ENCODE assay signal across 8 mouse cellular contexts in genomic region chr7:45128624-45129246, GRCm38 (mm10). TPM values are rescaled to one million over a fixed set of nuclear protein-coding genes. Genes with fewer than 3 reads are reported as not detected.
DNase-seq lines count a peak whose midpoint lies in the region; ATAC-seq and TF ChIP-seq lines count a peak whose summit lies in the region.

Rpl13a (minus strand) TSS chr7:45128761.

- peak; percentile 93 for ATAC-seq in forebrain, embryonic 11.5 days (replicated peaks; ENCODE audit: low FRiP score)
- peak; percentile 92 for ATAC-seq in heart, embryonic 16.5 days (replicated peaks; ENCODE audit: extremely low read depth, insufficient read depth, low FRiP score)
- peak; percentile 82 for ATAC-seq in liver, embryonic 15.5 days (ENCODE audit: insufficient read depth)
- peak; percentile 89 for ATAC-seq in neural tube, embryonic 12.5 days (ENCODE audit: low FRiP score, low read depth)

- peak within 1 kb of the TSS; percentile 100 for H3K9ac ChIP-seq in CH12.LX (ENCODE audit: insufficient read depth, low read depth)
- H3K9ac ChIP-seq in forebrain, embryonic 11.5 days (ENCODE audit: low read length), result peak within 1 kb of the TSS; percentile 100
- H3K9ac ChIP-seq in heart, embryonic 16.5 days (ENCODE audit: low read length), result peak within 1 kb of the TSS; percentile 97
- H3K9ac ChIP-seq in liver, embryonic 15.5 days, result peak within 1 kb of the TSS; percentile 92
- H3K9ac ChIP-seq in neural tube, embryonic 12.5 days, result peak within 1 kb of the TSS; percentile 97

- peaks cover 3% of the 10 kb centered on the region for H3K9me3 ChIP-seq in CH12.LX (replicated peaks; ENCODE audit: low read length)
- H3K9me3 ChIP-seq in forebrain, embryonic 11.5 days (ENCODE audit: control insufficient read depth, low read length), result no peaks in the 10 kb centered on the region
- H3K9me3 ChIP-seq in heart, embryonic 16.5 days (replicated peaks; ENCODE audit: control insufficient read depth, low read length), result no peaks in the 10 kb centered on the region
- no peaks in the 10 kb centered on the region for H3K9me3 ChIP-seq in liver, embryonic 15.5 days (replicated peaks)
- H3K9me3 ChIP-seq in neural tube, embryonic 12.5 days, result no peaks in the 10 kb centered on the region

- peak; percentile 10 to 80; a peak in 2 of 4 replicates for TF ChIP-seq CTCF in CH12.LX (conservative IDR thresholded peaks at IDR 0.05 in 1 of 2, IDR thresholded peaks at IDR 0.05 in 1 of 2; ENCODE audit: low read depth in 2 of 2, low read length in 2 of 2)

- TF ChIP-seq POLR2A in CH12.LX (IDR thresholded peaks at IDR 0.05; ENCODE audit: low read depth, low read length), result peak; percentile 97

- dilution Hi-C loops in CH12.LX (cut with MboI; ENCODE audit: extremely low pct_ligation_motif_present, extremely low pct_unique_long_range_greater_than_20kb, low sequenced_read_pairs), result no loop called here

- H3K79me2 ChIP-seq in CH12.LX (replicated peaks; ENCODE audit: control insufficient read depth, extremely low read depth, insufficient read depth, poor library complexity, severe bottlenecking), result peaks cover 33% of the 10 kb centered on the region

- peak; percentile 99 for DNase-seq in CH12.LX (ENCODE audit: extremely low read depth)
- DNase-seq in c-Kit-positive CD71-positive TER-119-negative erythroid progenitor cells, embryonic 14.5 days (ENCODE audit: low read depth), result peak; percentile 99
- peak; percentile 99 for DNase-seq in forebrain, embryonic 11.5 days (ENCODE audit: low spot score)
- DNase-seq in kidney, postnatal 36 days, result peak; percentile 98 to 99
- peak; percentile 99 for DNase-seq in telencephalon, adult 2 months (ENCODE audit: low read depth, low spot score)

- TF ChIP-seq RAD21 in CH12.LX (IDR thresholded peaks at IDR 0.05; ENCODE audit: low read depth, low read length), result peak; percentile 36

- peak within 1 kb of the TSS; percentile 93 to 100 (median 94) for H3K4me3 ChIP-seq in CH12.LX (replicated peaks in 1 of 3; ENCODE audit: low read depth in 2 of 3, low read length in 2 of 3, poor library complexity in 1 of 3)
- peak within 1 kb of the TSS; percentile 97 for H3K4me3 ChIP-seq in forebrain, embryonic 11.5 days (ENCODE audit: low read depth, low read length)
- H3K4me3 ChIP-seq in heart, embryonic 16.5 days (ENCODE audit: low read length), result peak within 1 kb of the TSS; percentile 86
- H3K4me3 ChIP-seq in liver, embryonic 15.5 days (replicated peaks), result peak within 1 kb of the TSS; percentile 89
- H3K4me3 ChIP-seq in neural tube, embryonic 12.5 days, result peak within 1 kb of the TSS; percentile 81

- peaks cover 8 to 20% of the 10 kb centered on the region in 2 experiments for H3K4me1 ChIP-seq in CH12.LX (ENCODE audit: control insufficient read depth in 1 of 2, insufficient read depth in 2 of 2)
- peaks cover 22% of the 10 kb centered on the region for H3K4me1 ChIP-seq in forebrain, embryonic 11.5 days (replicated peaks; ENCODE audit: control insufficient read depth, insufficient read depth, low read length)
- H3K4me1 ChIP-seq in heart, embryonic 16.5 days (ENCODE audit: control insufficient read depth, insufficient read depth, low read length), result peaks cover 27% of the 10 kb centered on the region
- peaks cover 51% of the 10 kb centered on the region for H3K4me1 ChIP-seq in liver, embryonic 15.5 days (replicated peaks)
- H3K4me1 ChIP-seq in neural tube, embryonic 12.5 days, result peaks cover 22% of the 10 kb centered on the region

- H3K27ac ChIP-seq in CH12.LX (ENCODE audit: insufficient read depth, low read depth), result peak within 1 kb of the TSS; percentile 93
- peak within 1 kb of the TSS; percentile 90 for H3K27ac ChIP-seq in forebrain, embryonic 11.5 days (ENCODE audit: low read depth, low read length)
- H3K27ac ChIP-seq in heart, embryonic 16.5 days (ENCODE audit: low read length), result peak within 1 kb of the TSS; percentile 86
- H3K27ac ChIP-seq in liver, embryonic 15.5 days (replicated peaks), result peak within 1 kb of the TSS; percentile 91
- peak within 1 kb of the TSS; percentile 89 for H3K27ac ChIP-seq in neural tube, embryonic 12.5 days

- peaks cover 21 to 52% of the 10 kb centered on the region in 2 experiments for H3K36me3 ChIP-seq in CH12.LX (replicated peaks in 1 of 2; ENCODE audit: control insufficient read depth in 1 of 2, insufficient read depth in 1 of 2, low read length in 1 of 2)
- H3K36me3 ChIP-seq in forebrain, embryonic 11.5 days (ENCODE audit: control insufficient read depth, insufficient read depth, low read length), result peaks cover 9% of the 10 kb centered on the region
- H3K36me3 ChIP-seq in heart, embryonic 16.5 days (ENCODE audit: control insufficient read depth, insufficient read depth), result peaks cover 22% of the 10 kb centered on the region
- peaks cover 35% of the 10 kb centered on the region for H3K36me3 ChIP-seq in liver, embryonic 15.5 days (replicated peaks)
- H3K36me3 ChIP-seq in neural tube, embryonic 12.5 days, result peaks cover 25% of the 10 kb centered on the region

- in situ Hi-C loops in CH12.LX (cut with MboI; ENCODE audit: low pct_ligation_motif_present, low pct_unique_long_range_greater_than_20kb, low sequenced_read_pairs), result loop anchor here (5.0 kb wide), 1 partner anchor 46 kb away; no protein-coding TSS in a partner anchor

- WGBS in forebrain, embryonic 11.5 days, result 0% methylated on average over 48 of the region's 48 CpGs
- WGBS in heart, embryonic 16.5 days, result under 1% methylated on average over 48 of the region's 48 CpGs
- under 1% methylated on average over 47 of the region's 48 CpGs for WGBS in liver, embryonic 15.5 days (ENCODE audit: insufficient replicate concordance)
- under 1% methylated on average over 48 of the region's 48 CpGs for WGBS in neural tube, embryonic 12.5 days

- peak within 1 kb of the TSS; percentile 68 for H3K4me2 ChIP-seq in CH12.LX (ENCODE audit: insufficient read depth, low read depth, poor library complexity, severe bottlenecking)
- peak within 1 kb of the TSS; percentile 97 for H3K4me2 ChIP-seq in forebrain, embryonic 11.5 days (ENCODE audit: low read depth, low read length, severe bottlenecking)
- peak within 1 kb of the TSS; percentile 78 for H3K4me2 ChIP-seq in heart, embryonic 16.5 days (ENCODE audit: low read depth, low read length)
- peak within 1 kb of the TSS; percentile 94 for H3K4me2 ChIP-seq in liver, embryonic 15.5 days
- H3K4me2 ChIP-seq in neural tube, embryonic 12.5 days (replicated peaks), result peak within 1 kb of the TSS; percentile 78

- TF ChIP-seq EP300 in CH12.LX (IDR thresholded peaks at IDR 0.05; ENCODE audit: low read length), result no peak

- no peaks in the 10 kb centered on the region for H3K27me3 ChIP-seq in CH12.LX (replicated peaks)
- no peaks in the 10 kb centered on the region for H3K27me3 ChIP-seq in forebrain, embryonic 11.5 days (ENCODE audit: control insufficient read depth, insufficient read depth, low read length)
- no peaks in the 10 kb centered on the region for H3K27me3 ChIP-seq in heart, embryonic 16.5 days (ENCODE audit: control insufficient read depth, insufficient read depth, low read length)
- H3K27me3 ChIP-seq in liver, embryonic 15.5 days, result no peaks in the 10 kb centered on the region
- H3K27me3 ChIP-seq in neural tube, embryonic 12.5 days (replicated peaks), result no peaks in the 10 kb centered on the region

TF ChIP-seq in CH12.LX, 34 proteins besides CTCF, POLR2A, EP300 and RAD21 (continues in another document):
- TF ChIP-seq ZMIZ1 (IDR thresholded peaks at IDR 0.05; ENCODE audit: low read depth, low read length) (peak; percentile 95), MAX (IDR thresholded peaks at IDR 0.05; ENCODE audit: low read length) (peak; percentile 99), NRF1 (IDR thresholded peaks at IDR 0.05; ENCODE audit: low read depth, low read length) (peak; percentile 82), ZKSCAN1 (IDR thresholded peaks at IDR 0.05; ENCODE audit: borderline replicate concordance, low read depth, low read length) (no peak), MAZ (IDR thresholded peaks at IDR 0.05; ENCODE audit: low read depth, low read length) (peak; percentile 56), USF2 (conservative IDR thresholded peaks at IDR 0.05; ENCODE audit: low read depth, low read length) (peak; percentile 86), MEF2A (IDR thresholded peaks at IDR 0.05; ENCODE audit: borderline replicate concordance, low read depth, low read length) (peak; percentile 51; the same call in 1 of the 2 replicates), CHD2 (IDR thresholded peaks at IDR 0.05; ENCODE audit: low read length) (peak; percentile 82), ELF1 (IDR thresholded peaks at IDR 0.05; ENCODE audit: low read depth, low read length) (peak; percentile 79), ZNF384 (IDR thresholded peaks at IDR 0.05; ENCODE audit: low read depth, low read length) (no peak), UBTF (IDR thresholded peaks at IDR 0.05; ENCODE audit: low read depth, low read length) (peak; percentile 38; the same call in 1 of the 2 replicates), IRF4 (IDR thresholded peaks at IDR 0.05; ENCODE audit: low read depth, low read length) (peak; percentile 68; the same call in 1 of the 2 replicates), BHLHE40 (IDR thresholded peaks at IDR 0.05; ENCODE audit: low read depth, low read length) (peak; percentile 83), PAX5 (IDR thresholded peaks at IDR 0.05; ENCODE audit: low read length) (no peak), MXI1 (IDR thresholded peaks at IDR 0.05; ENCODE audit: low read depth, low read length) (peak; percentile 96), RCOR1 (conservative IDR thresholded peaks at IDR 0.05; ENCODE audit: low read depth, low read length) (peak; percentile 83), JUND (conservative IDR thresholded peaks at IDR 0.05; ENCODE audit: low read depth, low read length) (no peak), SIN3A (IDR thresholded peaks at IDR 0.05; ENCODE audit: low read length) (peak; percentile 81), MAFK (IDR thresholded peaks at IDR 0.05; ENCODE audit: insufficient replicate concordance, low read length) (no peak), ETS1 (conservative IDR thresholded peaks at IDR 0.05; ENCODE audit: low read depth, low read length) (0 out of 2 replicates have a peak, but pooled peaks have one; percentile 13), USF1 (IDR thresholded peaks at IDR 0.05; ENCODE audit: low read depth, low read length) (peak; percentile 92), KAT2A (IDR thresholded peaks at IDR 0.05; ENCODE audit: insufficient replicate concordance, low read length) (peak; percentile 75; the same call in 1 of the 2 replicates), SMC3 (IDR thresholded peaks at IDR 0.05; ENCODE audit: low read depth, low read length) (peak; percentile 56)

RNA-seq across cellular contexts. Expression of gene Rpl13a, which starts in this region (rescaled TPM):
- total RNA-seq in CH12.LX (2012; rRNA removed) (5,043 and 5,211 TPM in 2 replicates), CH12.LX (2014; rRNA removed) (2,822 and 2,851 TPM in 2 replicates)
- 4,154 and 5,174 TPM in 2 replicates for polyA plus RNA-seq in CH12.LX (2012; ENCODE audit: insufficient read length, low read depth)
- polyA plus RNA-seq in forebrain, embryonic 11.5 days (2014; fragmentation: Nextera tagmentation; extraction: Ambion mirVana), result 1,136 and 1,164 TPM in 2 replicates
- polyA plus RNA-seq in heart, embryonic 16.5 days (2015; fragmentation: Nextera tagmentation; extraction: Ambion mirVana), result 684 and 727 TPM in 2 replicates
- polyA plus RNA-seq in liver, embryonic 15.5 days (2015; fragmentation: Nextera tagmentation; extraction: Ambion mirVana), result 534 and 633 TPM in 2 replicates
- polyA plus RNA-seq in neural tube, embryonic 12.5 days (2016; fragmentation: Nextera tagmentation; extraction: Ambion mirVana), result 974 and 1,017 TPM in 2 replicates

Comparison
In these comparisons a context has a peak if more than half of its experiments do, and no peak if none do; other contexts are left out.
1. Peak in every context shown above with its lines: DNase-seq, ATAC-seq, H3K4me3 ChIP-seq and H3K27ac ChIP-seq.